Mouse (Mus musculus) lung, embryonic 14.5 days (tissue): ENCODE results near the gene Slc25a18. TPM values are rescaled to one million over a fixed set of nuclear protein-coding genes. Genes with fewer than 3 reads are reported as not detected.

Experiments
- ATAC-seq: fragments of 200-750 bp; cut with Nextera tagmentation; 2 replicates; pipeline ENCODE4 v1.8.0; 2017; ENCODE audit warnings: mild to moderate bottlenecking, moderate TSS enrichment, moderate library complexity; ENCODE audit not compliant: insufficient read depth
- DNase-seq: peaks from one replicate; pipeline ENCODE4 v3.0.0-alpha.2; 2015
- H3K27ac ChIP-seq: fragments of 300-500 bp; sonication (generic); 2 replicates; pipeline ENCODE4 v1.5.1; 2014; ENCODE audit warnings: low read depth, mild to moderate bottlenecking, moderate library complexity
- H3K27me3 ChIP-seq: fragments of 300-500 bp; sonication (generic); 2 replicates; pipeline ENCODE4 v1.6.1; 2014; ENCODE audit warnings: low read length, control low read depth; ENCODE audit not compliant: insufficient read depth
- H3K36me3 ChIP-seq: fragments of 300-500 bp; sonication (generic); 2 replicates; pipeline ENCODE4 v1.6.1; 2014; ENCODE audit warnings: control low read depth; ENCODE audit not compliant: insufficient read depth
- H3K4me1 ChIP-seq: fragments of 300-500 bp; sonication (generic); 2 replicates; pipeline ENCODE4 v1.6.1; 2014; ENCODE audit warnings: antibody characterized with exemption, control low read depth; ENCODE audit not compliant: insufficient read depth
- H3K4me2 ChIP-seq: fragments of 300-500 bp; sonication (generic); 2 replicates; pipeline ENCODE4 v1.6.1; 2014; ENCODE audit warnings: mild to moderate bottlenecking
- H3K4me3 ChIP-seq: fragments of 300-500 bp; sonication (generic); 2 replicates; pipeline ENCODE4 v1.5.1; 2014; ENCODE audit warnings: low read depth, low read length
- H3K9ac ChIP-seq: fragments of 300-500 bp; sonication (generic); 2 replicates; pipeline ENCODE4 v1.6.1; 2014
- H3K9me3 ChIP-seq: fragments of 300-500 bp; sonication (generic); 2 replicates; pipeline ENCODE4 v1.6.1; 2016; ENCODE audit warnings: low read depth, low read length, control low read depth
- CTCF ChIP-seq: IDR thresholded peaks from 2 replicates; pipeline ENCODE4 v1.5.1; 2016; ENCODE audit warnings: antibody characterized with exemption, low read depth
- WGBS: fragments of 180-500 bp; shearing (Covaris S2); extraction: QIAGEN DNeasy Blood & Tissue Kit; methylation state at CpG from one replicate; pipeline ENCODE4 v1.1.7; 2014; 5-methylcytosine and 5-hydroxymethylcytosine counted together
- polyA plus RNA-seq: library from polyadenylated mRNA; unstranded; fragments of >200 nt; fragmentation: Nextera tagmentation; extraction: Ambion mirVana; gene quantifications from 2 replicates; pipeline ENCODE4 v1.2.1, GENCODE M21; 2014

Slc25a18 gene
- polyA plus RNA-seq, 1 experiment from 2014 or later = 0.09 TPM

GRCm38 (mm10) chr6:120819294-120819693, 45.9 kb downstream of the Slc25a18 start:
- ATAC-seq (no peak), DNase-seq (no peak)
- Histone ChIP-seq H3K9me3 (no peaks in the 10 kb centered on the region), H3K9ac (no peak overlapping the region), H3K4me1 (peaks cover 6% of the 10 kb centered on the region; the same call in 1 of the 2 replicates), H3K4me3 (no peak overlapping the region), H3K4me2 (no peak overlapping the region), H3K27ac (no peak overlapping the region), H3K27me3 (no peaks in the 10 kb centered on the region), H3K36me3 (peaks cover 23% of the 10 kb centered on the region)
- TF ChIP-seq CTCF = no peak
- WGBS = 99% methylated on average over 2 of the region's 2 CpGs

- Histone ChIP-seq H3K4me2 (peak overlapping the region; percentile 25; the same call in 1 of the 2 replicates), H3K36me3 (peaks cover 23% of the 10 kb centered on the region), H3K4me1 (peaks cover 6% of the 10 kb centered on the region; the same call in 1 of the 2 replicates), H3K27me3 (no peaks in the 10 kb centered on the region), H3K27ac (no peak overlapping the region), H3K4me3 (no peak overlapping the region), H3K9ac (no peak overlapping the region), H3K9me3 (no peaks in the 10 kb centered on the region)
- ATAC-seq (no peak), DNase-seq (no peak)
- whole genome bisulfite sequencing = 80% methylated on average over 5 of the region's 5 CpGs
- TF ChIP-seq CTCF = no peak
Measured at GRCm38 (mm10) chr6:120820144-120820543, 46.8 kb downstream of the Slc25a18 start.

- Histone ChIP-seq H3K27ac (no peak overlapping the region), H3K4me1 (peaks cover 6% of the 10 kb centered on the region; the same call in 1 of the 2 replicates), H3K36me3 (peaks cover 23% of the 10 kb centered on the region), H3K9ac (no peak overlapping the region; the same call in 1 of the 2 replicates), H3K4me3 (peak overlapping the region; percentile 72; the same call in 1 of the 2 replicates), H3K27me3 (no peaks in the 10 kb centered on the region), H3K9me3 (no peaks in the 10 kb centered on the region), H3K4me2 (peak overlapping the region; percentile 75)
- no peak for DNase-seq
- ATAC-seq = no peak
- WGBS = 84% methylated on average over 1 of the region's 1 CpGs
- no peak for TF ChIP-seq CTCF
Measured at GRCm38 (mm10) chr6:120820941-120821340, 47.6 kb downstream of the Slc25a18 start.

- peaks cover 23% of the 10 kb centered on the region for H3K36me3 ChIP-seq
- H3K4me1 ChIP-seq = peaks cover 6% of the 10 kb centered on the region; the same call in 1 of the 2 replicates
- DNase-seq (no peak), ATAC-seq (no peak)
- 51% methylated on average over 5 of the region's 5 CpGs for WGBS
- H3K9me3 ChIP-seq = no peaks in the 10 kb centered on the region
- no peak for TF ChIP-seq CTCF
- peak overlapping the region; percentile 72 for H3K4me3 ChIP-seq
- peak overlapping the region; percentile 75 for H3K4me2 ChIP-seq
- no peaks in the 10 kb centered on the region for H3K27me3 ChIP-seq
- H3K9ac ChIP-seq = peak overlapping the region; percentile 68
- H3K27ac ChIP-seq = no peak overlapping the region
Measured at GRCm38 (mm10) chr6:120821715-120822114, 48.3 kb downstream of the Slc25a18 start.

- peak within 1 kb of the TSS; percentile 75 for H3K4me2 ChIP-seq
- peak within 1 kb of the TSS; percentile 90 for H3K27ac ChIP-seq
- TF ChIP-seq CTCF = no peak
- H3K9me3 ChIP-seq = no peaks in the 10 kb centered on the region
- peak within 1 kb of the TSS; percentile 72 for H3K4me3 ChIP-seq
- H3K27me3 ChIP-seq = no peaks in the 10 kb centered on the region
- H3K4me1 ChIP-seq = peaks cover 6% of the 10 kb centered on the region; the same call in 1 of the 2 replicates
- DNase-seq (peak; percentile 97), ATAC-seq (peak; percentile 98)
- peaks cover 19% of the 10 kb centered on the region for H3K36me3 ChIP-seq
- under 1% methylated on average over 41 of the region's 41 CpGs for WGBS
- peak within 1 kb of the TSS; percentile 68 for H3K9ac ChIP-seq
Measured at GRCm38 (mm10) chr6:120822307-120822928, 49.0 kb downstream of the Slc25a18 start, which contains the start of gene Atp6v1e1. TSS of gene Atp6v1e1 (minus strand) at chr6:120822793.

DNA sequence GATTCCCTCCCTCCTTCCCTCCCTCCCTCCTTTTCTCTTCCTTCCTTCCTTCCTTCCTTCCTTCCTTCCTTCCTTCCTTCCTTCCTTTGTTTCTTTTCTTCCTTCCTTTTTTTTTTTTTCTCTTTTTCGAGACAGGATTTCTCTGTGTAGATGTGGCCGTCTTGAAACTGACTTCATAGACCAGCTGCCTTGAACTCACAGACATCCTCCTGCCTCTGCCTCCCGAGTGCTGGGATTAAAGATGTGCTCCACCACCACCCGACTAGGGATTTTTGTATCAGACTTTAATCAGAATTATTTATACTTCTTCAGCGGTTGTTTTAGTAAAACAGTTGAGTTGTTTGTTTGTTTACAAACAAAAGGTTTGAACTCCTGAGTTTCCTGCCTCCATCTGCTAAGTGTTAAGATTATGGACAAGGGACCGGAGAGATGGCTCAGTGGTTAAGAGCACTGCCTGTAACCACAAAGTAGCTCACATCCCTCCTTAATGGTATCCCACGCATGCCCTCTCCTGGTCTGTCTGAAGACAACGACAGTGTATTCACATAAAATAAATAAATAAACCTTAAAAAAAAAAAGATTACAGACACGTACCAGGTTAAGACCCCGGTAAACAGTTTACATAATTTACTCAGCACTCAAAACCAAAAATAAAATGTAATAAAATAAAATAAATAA, 49.7 kb downstream of the Slc25a18 start:
- ATAC-seq = peak; percentile 45; the same call in 1 of the 2 replicates
- no peaks in the 10 kb centered on the region for H3K27me3 ChIP-seq
- H3K9me3 ChIP-seq = no peaks in the 10 kb centered on the region
- WGBS = 64% methylated on average over 10 of the region's 10 CpGs
- TF ChIP-seq CTCF = no peak; the same call in 1 of the 2 replicates
- DNase-seq = no peak
- peak overlapping the region; percentile 72 for H3K4me3 ChIP-seq
- no peak overlapping the region for H3K9ac ChIP-seq
- H3K4me2 ChIP-seq = peak overlapping the region; percentile 36
- H3K36me3 ChIP-seq = peaks cover 13% of the 10 kb centered on the region
- H3K4me1 ChIP-seq = peaks cover 6% of the 10 kb centered on the region; the same call in 1 of the 2 replicates
- peak overlapping the region; percentile 61; the same call in 1 of the 2 replicates for H3K27ac ChIP-seq

DNA sequence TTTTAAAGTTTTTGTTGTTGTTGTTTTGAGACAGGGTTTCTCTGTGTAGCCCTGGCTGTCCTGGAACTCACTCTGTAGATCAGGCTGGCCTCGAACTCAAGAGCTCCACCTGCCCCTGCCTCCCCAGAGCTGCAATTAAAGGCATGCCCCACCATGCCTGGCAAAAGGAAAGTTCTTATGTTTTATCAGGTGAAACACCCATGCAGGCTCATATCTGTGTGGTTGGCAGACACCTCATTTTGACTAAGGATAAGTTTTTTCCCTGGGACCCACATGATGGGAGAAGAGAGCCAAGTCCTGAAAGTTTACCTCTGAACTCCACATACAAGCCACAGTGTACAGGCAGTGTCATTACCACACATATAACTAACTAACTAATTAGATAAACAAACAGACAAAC, 56.7 kb downstream of the Slc25a18 start:
- no peak for DNase-seq
- H3K27me3 ChIP-seq = no peaks in the 10 kb centered on the region
- no peak overlapping the region for H3K27ac ChIP-seq
- no peak overlapping the region for H3K4me3 ChIP-seq
- no peak overlapping the region for H3K4me2 ChIP-seq
- H3K36me3 ChIP-seq = no peaks in the 10 kb centered on the region
- no peak for ATAC-seq
- 58% methylated on average over 1 of the region's 1 CpGs for WGBS
- H3K9ac ChIP-seq = no peak overlapping the region
- no peaks in the 10 kb centered on the region for H3K9me3 ChIP-seq
- H3K4me1 ChIP-seq = no peaks in the 10 kb centered on the region
- no peak for TF ChIP-seq CTCF
